Mouse (Mus musculus): ENCODE data around the gene Slc12a1.

GRCm38 (mm10) chr2:125259230-125260120, 107.2 kb downstream of the Slc12a1 start:
- TF ChIP-seq CTCF (conservative IDR thresholded peaks at IDR 0.05; ENCODE audit: low read length) (peak; percentile 64), NANOG (IDR thresholded peaks at IDR 0.05; ENCODE audit: borderline replicate concordance, low read length) (no peak)
